Mouse (Mus musculus) heart, adult 11 months (tissue): ENCODE data around the gene Cenpo.

Experiments used
- DNase-seq: peaks from one replicate; pipeline ENCODE4 v3.0.0; 2022

Cenpo gene

DNA sequence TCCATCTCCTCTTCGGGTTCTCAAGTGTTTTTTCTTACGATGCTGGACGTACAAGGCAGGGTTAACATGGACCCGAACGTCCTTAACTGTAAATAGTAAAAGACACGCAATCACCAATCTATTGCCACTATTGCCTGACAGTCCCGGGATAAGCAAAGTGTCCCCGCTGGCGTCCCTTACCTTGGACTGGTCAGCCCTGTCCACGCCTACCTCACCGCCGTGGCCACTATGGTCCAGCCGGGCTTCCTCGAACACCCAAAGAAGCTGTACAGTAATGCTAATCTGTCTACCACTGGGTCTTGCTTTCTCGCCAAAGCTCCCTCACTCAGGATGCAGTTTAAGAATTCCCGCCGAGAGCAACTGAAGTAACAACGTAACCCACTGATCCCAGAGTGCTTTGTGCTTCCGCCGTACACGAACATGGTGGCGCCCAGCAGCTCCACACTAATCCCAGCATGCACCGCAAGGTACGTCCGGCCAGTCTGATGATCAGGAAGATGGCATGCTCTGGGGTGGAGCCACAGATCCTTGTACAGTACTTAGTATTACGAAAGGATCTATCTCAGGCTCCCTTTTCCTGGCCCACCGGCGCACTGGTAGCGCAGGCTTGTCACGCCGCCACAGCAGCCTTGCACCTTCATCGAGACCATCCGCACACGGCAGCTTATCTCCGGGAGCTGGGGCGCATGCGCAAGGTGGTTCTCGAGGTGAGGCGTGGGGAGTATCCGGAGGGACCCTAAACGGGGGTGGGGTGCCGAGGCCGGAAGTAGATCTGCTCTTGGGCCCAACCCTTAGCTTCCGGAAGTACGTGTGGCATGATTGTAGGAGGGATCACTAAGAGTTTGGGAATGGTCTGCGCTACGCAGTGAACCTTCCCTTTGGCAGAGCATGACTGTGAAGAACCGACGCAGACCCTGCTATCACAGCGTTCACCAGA is at the start of gene Cenpo, which contains the start of gene Ptrhd1:
Cenpo (minus strand) TSS at position 723 of the 937 bp plus-strand sequence.
Ptrhd1 (plus strand) TSS at position 456 of the 937 bp plus-strand sequence.
- DNase-seq = peak; percentile 100

- no peak for DNase-seq
These were observed 45.8 kb upstream of the Cenpo start for GRCm38 (mm10) chr12:4279878-4280277.

- DNase-seq = no peak
These were observed 45.1 kb upstream of the Cenpo start for GRCm38 (mm10) chr12:4278978-4279755.

DNA sequence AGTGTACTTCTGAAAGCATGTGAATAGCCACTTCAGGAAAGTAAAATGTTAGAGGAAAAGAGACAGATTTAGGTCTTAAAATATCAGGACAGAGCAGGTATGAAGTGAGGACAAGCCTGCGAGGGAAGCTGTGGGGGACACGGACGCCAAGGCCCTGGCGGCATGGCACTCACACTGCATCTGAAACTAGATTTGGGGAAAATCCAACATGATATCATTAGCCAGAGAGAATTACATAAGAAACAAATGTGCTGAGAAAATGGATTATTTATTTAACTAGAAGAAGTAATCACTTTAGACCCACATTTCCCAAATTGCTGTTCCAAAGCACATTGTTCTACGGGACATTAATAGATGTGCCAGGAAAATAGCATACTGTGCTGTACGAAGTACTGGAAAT is 37.0 kb upstream of the Cenpo start:
- no peak for DNase-seq

DNA sequence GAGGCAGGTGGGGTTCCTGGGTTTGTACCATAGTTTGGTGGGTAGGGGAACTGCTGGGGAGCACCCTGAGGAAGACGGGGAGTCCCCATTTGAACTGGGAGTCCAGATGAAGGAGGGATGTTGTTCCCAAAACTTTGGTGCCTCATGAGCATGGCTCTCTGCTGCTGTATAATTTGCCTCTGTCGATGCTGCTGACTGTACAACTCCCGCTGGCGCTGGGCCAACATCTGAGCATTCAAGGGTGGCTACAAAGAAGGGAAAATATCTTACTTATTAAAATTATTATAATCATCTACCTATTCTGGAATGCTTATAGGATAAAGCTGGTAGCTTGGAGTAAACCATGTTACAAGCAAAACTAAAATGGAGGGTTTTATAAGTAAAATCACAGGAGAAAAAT is 33.7 kb upstream of the Cenpo start:
- no peak for DNase-seq

GRCm38 (mm10) chr12:4252742-4253655 is 18.9 kb upstream of the Cenpo start:
- DNase-seq = peak; percentile 72

GRCm38 (mm10) chr12:4249786-4250185 is 15.7 kb upstream of the Cenpo start:
- DNase-seq = peak; percentile 58

DNA sequence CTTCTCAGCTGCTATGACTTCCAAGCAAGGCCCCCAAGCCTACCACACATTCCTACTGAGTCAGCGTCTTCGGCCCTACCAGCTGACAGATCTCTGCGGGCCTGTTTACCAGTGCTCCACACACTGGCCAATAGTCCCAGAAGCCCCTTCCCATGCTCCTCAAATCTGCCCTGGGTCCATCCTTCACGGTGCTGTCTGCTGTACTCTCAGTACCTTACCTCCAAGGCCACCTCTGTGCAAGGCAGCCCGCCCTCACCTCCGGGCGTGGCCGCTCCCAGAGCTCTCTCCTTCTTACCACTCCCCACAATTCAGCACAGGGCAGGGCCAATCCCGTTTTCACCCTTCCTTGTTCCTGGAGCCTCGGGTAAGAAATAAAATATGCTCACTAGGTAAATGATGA is 11.6 kb upstream of the Cenpo start:
- DNase-seq = peak; percentile 78

DNA sequence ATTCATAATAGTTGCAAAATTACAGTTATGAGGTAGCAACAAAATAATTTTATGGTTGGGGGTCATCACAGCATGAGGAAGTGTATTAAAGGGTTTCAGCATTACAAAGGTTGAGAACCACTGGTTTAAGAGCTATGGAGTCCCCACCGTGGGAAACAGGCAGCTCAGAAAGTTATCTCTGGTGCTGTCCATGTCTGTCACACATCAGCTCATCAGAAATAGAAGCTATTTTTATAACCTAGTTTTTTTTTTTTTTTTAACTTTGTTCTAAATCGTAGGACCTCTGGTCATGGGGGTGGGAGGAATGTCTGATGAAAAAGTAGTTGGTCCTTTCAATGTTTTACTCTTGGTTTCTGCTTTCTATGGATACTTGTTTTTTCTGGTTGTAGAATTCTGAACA is 9.7 kb upstream of the Cenpo start:
- DNase-seq = no peak

DNA sequence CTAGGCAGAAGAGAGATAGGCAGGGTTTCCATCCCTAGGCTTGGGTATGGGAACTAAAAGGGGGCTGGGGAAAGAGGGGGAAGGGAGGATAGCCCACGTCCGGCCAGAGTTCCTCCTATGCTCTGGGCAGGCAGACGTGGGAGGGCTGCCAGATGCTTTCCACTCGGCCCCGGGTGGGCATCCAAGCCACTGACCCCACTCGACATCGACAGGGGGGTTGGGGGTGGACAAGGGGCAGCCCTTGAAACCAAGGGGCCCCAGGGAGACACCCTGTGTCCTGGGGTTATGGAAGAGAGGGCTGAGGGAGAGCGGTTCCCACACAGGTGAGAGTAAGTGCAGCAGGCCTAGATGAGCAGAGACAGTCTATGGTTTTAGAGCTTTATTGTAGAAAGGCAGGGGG is 6.2 kb upstream of the Cenpo start:
- peak; percentile 68 for DNase-seq

GRCm38 (mm10) chr12:4237481-4237880 is 3.4 kb upstream of the Cenpo start:
- peak; percentile 86 for DNase-seq

DNA sequence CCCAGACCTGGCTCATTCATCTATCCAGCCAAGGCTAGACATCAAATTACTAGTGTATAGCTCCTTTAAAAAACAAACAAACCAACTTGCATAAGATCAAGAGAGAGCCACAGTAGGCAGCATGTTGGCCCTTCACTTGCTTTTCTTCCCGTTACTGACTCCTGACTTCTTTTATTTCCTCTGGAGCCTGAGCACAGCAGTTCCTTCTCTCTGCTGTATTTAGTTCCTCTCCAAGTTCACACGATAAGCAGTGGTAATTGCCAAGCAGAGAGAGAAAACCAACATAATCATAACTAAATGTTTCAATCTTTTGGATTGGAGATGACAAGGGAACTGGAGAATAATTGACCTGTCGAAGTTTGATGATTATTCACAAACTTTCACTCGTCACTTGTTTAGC is 1.3 kb downstream of the Cenpo start:
- DNase-seq = peak; percentile 35

DNA sequence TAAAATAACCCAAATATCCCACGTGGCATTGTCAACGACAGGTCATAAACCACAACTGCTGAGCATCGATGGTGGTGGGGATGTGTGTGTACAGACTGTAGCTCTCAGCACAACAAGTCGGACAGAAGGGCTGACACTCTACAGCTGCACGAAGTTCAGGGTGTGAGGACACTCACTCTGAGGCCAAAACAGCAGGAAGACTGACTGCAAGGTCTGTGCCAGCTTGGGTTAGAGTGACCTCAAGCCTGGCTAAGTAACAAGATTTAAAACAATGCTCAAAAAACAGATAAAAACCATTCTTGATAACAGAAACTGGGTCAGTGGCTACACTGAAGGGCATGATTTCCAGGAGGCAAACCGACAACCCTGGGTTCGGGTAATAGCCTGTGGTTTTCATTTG is 3.9 kb downstream of the Cenpo start:
- DNase-seq = peak; percentile 57

DNA sequence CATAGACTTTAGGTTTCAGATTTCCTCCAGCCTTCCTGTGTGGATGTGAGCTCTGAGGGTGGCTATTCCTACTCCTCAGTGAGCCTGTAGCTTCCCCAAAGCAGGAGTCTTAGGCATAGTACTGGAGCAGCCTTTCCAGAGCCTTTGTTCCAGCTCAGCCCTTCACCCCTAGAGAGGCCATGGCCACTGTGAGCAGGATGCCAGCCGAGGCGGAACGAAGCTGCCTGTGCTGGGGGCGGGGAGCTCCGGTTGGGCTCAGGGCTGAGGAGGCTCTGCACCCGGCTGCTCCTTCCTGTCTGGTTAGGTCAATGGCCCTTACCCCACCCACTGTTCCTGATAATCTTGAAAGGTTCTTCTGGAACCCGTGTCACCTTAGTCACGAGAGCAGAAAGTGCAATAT is 21.2 kb downstream of the Cenpo start:
- DNase-seq = peak; percentile 64

GRCm38 (mm10) chr12:4211174-4211573 is 22.9 kb downstream of the Cenpo start:
- DNase-seq = peak; percentile 98

DNA sequence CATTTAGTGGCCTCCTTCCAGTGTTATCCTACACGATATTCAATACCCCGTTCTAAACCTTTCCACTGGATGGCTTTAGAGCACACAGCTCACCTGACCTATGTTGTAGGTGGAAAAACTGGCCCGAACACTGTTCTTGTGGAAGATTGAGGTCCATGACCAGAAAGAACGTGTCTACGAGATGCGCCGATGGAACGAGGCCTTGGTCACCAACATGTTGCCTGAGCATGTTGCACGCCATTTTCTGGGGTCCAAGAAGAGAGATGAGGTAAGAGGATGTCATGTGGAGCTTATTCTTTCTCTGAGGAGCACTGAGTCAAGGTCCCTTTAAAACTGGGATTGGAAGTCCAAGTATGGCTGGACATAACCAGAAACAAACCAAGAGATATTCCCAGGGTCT is 24.9 kb downstream of the Cenpo start:
- DNase-seq = no peak

- DNase-seq = peak; percentile 94
These were observed 25.5 kb downstream of the Cenpo start for GRCm38 (mm10) chr12:4208405-4209133.

DNA sequence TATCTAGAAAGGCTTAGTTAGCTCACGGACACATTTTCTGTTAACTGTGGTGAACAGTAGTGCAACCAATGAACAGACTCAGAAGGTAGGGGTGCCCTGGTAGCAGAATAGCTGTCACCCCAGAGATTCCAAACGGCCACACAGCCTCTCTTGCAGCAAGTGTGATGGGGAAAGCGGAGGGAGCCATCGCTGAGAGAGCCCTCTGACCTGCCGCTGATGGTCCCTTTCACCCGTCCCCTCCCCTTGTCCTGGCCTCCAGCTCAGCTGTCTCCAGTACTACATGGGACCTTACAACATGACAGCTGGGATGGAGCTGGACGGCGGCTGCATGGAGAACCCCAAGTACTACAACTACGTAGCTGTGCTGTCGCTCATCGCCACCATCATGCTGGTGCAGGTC is 28.0 kb downstream of the Cenpo start:
- DNase-seq = peak; percentile 80

GRCm38 (mm10) chr12:4202206-4202605 is 31.9 kb downstream of the Cenpo start:
- peak; percentile 78 for DNase-seq

- peak; percentile 97 for DNase-seq
These were observed 32.5 kb downstream of the Cenpo start for GRCm38 (mm10) chr12:4201454-4202200.

DNA sequence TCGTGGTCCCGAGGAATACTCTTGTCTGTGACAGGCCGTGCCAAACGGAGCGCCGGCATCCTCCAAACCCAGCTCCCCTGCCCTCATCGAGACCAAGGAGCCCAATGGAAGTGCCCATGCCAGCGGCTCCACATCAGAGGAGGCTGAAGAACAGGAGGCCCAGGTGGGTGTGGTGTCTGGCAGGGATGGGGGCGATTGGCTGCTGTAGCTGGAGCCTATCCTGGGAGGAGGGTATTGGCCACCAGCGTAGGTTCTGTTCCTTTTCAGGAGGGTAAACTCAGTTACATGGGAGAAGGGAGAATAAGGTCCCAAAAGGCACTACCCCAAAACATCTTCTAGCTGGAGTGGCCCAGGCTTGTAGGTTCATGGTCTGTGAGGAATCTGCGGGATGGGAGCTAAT is 34.8 kb downstream of the Cenpo start:
- peak; percentile 85 for DNase-seq
